Mouse (Mus musculus) cerebellum, adult 2 months (tissue): ENCODE measurements around the gene Slc5a11. TPM values are rescaled to one million over a fixed set of nuclear protein-coding genes. Genes with fewer than 3 reads are reported as not detected.

Experiments
- DNase-seq, 2 experiments: peaks; one replicate each; pipeline ENCODE4 v3.0.0; 2021
- H3K27ac ChIP-seq: fragments of 200-500 bp; 2 replicates; pipeline ENCODE4 v1.5.1; 2012; ENCODE audit warnings: low read length, control low read depth, inconsistent platforms; ENCODE audit not compliant: insufficient read depth
- H3K27me3 ChIP-seq: fragments of 200-500 bp; 2 replicates; pipeline ENCODE4 v1.6.1; 2012; ENCODE audit warnings: inconsistent platforms, mild to moderate bottlenecking, low read length, moderate library complexity; ENCODE audit not compliant: control insufficient read depth, insufficient read depth
- H3K4me1 ChIP-seq: fragments of 200-500 bp; 2 replicates; pipeline ENCODE4 v1.6.1; 2011; ENCODE audit warnings: low read length; ENCODE audit not compliant: control insufficient read depth, insufficient read depth
- H3K4me3 ChIP-seq: fragments of 200-500 bp; replicated peaks from 2 replicates; pipeline ENCODE3; 2011; ENCODE audit warnings: mild to moderate bottlenecking, low read depth, low read length, control low read depth; ENCODE audit not compliant: insufficient read depth
- CTCF ChIP-seq: fragments of 200-500 bp; IDR thresholded peaks from 2 replicates; pipeline ENCODE4 v1.5.1; 2011; ENCODE audit warnings: low read depth, mild to moderate bottlenecking, control low read depth, low read length, moderate library complexity, borderline replicate concordance; ENCODE audit not compliant: insufficient read depth
- POLR2A ChIP-seq: fragments of 200-500 bp; IDR thresholded peaks from 2 replicates; pipeline ENCODE4 v1.6.1; 2011; ENCODE audit warnings: low read length, control low read depth, borderline replicate concordance; ENCODE audit not compliant: insufficient read depth
- WGBS: fragments of 180-500 bp; shearing (Covaris S2); methylation state at CpG from one replicate; pipeline ENCODE4 v1.1.7; 2018; 5-methylcytosine and 5-hydroxymethylcytosine counted together
- polyA plus RNA-seq: library from polyadenylated mRNA; depleted of rRNA; stranded (reverse); fragments of >200 nt; gene quantifications from 2 replicates; pipeline ENCODE4 v1.2.3, GENCODE M21; 2012

The Slc5a11 gene
- polyA plus RNA-seq, 1 experiment: 3.1 TPM

DNA sequence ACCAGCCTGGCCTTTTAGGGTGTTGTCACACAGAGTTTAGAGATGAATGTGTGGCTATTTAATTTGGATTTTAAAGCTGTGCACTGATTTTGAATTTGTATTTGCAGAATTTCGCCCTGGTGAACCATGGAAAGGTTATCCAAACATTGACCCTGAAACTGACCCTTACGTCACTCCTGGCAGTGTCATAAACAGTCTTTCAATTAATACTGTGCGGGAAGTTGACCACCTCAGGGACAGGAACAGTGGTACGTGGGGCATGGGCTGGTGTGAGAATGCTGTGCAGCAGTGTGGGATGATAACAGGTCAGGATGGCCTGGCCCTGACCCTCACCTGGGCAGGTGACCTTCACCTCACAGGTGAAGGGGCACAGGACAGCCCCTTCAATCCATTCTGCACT, 27.3 kb upstream of the Slc5a11 start:
- WGBS: 92% methylated on average over 4 of the region's 4 CpGs
- TF ChIP-seq CTCF: no peak
- TF ChIP-seq POLR2A: no peak
- Histone ChIP-seq H3K27me3 (no peaks in the 10 kb centered on the region), H3K27ac (no peak overlapping the region), H3K4me1 (no peaks in the 10 kb centered on the region), H3K4me3 (no peak overlapping the region)
- DNase-seq: no peak

DNA sequence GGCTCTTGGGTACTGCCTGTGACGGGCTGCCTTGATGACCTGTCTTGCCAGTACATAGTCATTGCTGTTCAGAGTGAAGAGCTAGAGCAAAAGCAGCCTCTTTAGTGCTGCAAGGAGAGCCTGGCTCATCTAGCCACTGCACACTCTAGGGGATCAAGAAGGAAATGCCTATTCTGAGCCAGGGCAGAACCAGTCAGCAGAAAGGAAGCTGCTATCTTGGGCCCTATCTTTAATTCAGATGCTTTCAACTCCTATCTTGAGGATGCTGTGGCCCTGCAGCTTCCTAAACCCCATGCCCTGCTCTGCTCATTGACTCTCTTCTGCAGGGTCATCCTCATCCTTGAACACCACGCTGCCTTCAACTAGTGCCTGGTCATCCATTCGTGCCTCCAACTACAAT, 26.1 kb upstream of the Slc5a11 start:
- Histone ChIP-seq H3K27ac (no peak overlapping the region), H3K4me1 (no peaks in the 10 kb centered on the region), H3K4me3 (no peak overlapping the region), H3K27me3 (no peaks in the 10 kb centered on the region)
- 92% methylated on average over 3 of the region's 3 CpGs for WGBS
- no peak for TF ChIP-seq CTCF
- no peak for TF ChIP-seq POLR2A
- no peak for DNase-seq

DNA sequence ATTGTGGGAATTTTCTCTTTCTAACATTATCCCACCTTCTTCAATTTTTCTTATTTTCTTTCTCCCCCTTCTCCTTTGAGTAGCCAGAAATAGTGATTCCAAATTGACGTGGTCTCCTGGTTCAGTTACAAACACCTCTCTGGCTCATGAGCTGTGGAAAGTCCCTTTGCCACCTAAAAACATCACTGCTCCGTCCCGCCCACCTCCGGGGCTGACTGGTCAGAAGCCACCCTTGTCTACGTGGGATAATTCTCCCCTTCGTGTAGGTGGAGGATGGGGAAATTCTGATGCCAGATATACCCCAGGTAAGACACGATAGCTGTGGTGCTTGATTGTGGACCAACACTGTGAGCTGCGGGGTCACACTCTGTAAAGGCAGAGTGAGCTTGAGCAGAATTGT, 24.8 kb upstream of the Slc5a11 start:
- DNase-seq: no peak
- WGBS: 92% methylated on average over 8 of the region's 8 CpGs
- H3K4me3 ChIP-seq: no peak overlapping the region
- no peak overlapping the region for H3K27ac ChIP-seq
- no peaks in the 10 kb centered on the region for H3K27me3 ChIP-seq
- TF ChIP-seq POLR2A: no peak
- no peak for TF ChIP-seq CTCF
- H3K4me1 ChIP-seq: peaks cover 2% of the 10 kb centered on the region

DNA sequence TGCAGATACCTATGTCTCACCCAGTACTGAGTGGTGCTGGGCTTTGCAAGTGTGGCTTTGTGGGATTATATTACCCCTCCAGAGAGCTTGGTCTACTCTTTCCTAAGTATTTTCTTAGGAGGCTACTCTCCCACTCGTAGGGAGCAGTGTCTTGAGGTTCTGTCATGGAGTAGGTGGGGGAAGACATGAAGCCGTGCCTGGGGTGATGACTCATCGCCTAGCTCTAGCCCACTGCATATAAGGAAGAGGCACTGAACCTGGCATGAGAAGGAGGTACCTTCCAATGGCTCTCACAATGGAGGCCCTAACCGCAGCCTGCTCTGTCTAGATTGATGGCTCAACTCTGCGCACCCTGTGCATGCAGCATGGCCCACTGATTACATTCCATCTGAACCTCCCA, 22.8 kb upstream of the Slc5a11 start:
- 86% methylated on average over 5 of the region's 5 CpGs for WGBS
- TF ChIP-seq CTCF (no peak), POLR2A (no peak)
- Histone ChIP-seq H3K4me1 (peaks cover 4% of the 10 kb centered on the region), H3K27me3 (no peaks in the 10 kb centered on the region), H3K4me3 (no peak overlapping the region), H3K27ac (no peak overlapping the region; the same call in 1 of the 2 replicates)
- no peak for DNase-seq

DNA sequence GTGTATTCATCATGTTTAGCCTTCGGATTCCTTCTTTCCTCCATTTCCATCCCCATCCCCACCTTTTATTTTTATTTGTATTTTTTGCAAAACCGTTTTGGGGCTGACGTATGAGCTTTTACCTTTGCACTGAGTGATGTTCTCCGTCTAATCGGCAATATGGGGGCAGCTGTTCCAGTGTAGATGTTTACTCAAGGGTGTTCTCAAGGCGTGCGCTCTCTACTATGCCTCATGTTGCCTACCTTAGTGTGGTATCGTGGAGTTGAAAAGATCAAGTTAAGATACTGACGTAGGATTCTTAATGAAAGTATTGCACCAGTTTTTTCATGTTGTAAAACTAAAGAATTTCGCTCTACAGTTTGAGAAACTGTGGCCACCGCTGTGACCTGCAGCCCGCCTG, 21.4 kb upstream of the Slc5a11 start:
- H3K27me3 ChIP-seq: no peaks in the 10 kb centered on the region
- H3K27ac ChIP-seq: no peak overlapping the region
- peaks cover 4% of the 10 kb centered on the region for H3K4me1 ChIP-seq
- 95% methylated on average over 12 of the region's 12 CpGs for WGBS
- no peak overlapping the region for H3K4me3 ChIP-seq
- DNase-seq: no peak
- no peak for TF ChIP-seq POLR2A
- no peak for TF ChIP-seq CTCF

DNA sequence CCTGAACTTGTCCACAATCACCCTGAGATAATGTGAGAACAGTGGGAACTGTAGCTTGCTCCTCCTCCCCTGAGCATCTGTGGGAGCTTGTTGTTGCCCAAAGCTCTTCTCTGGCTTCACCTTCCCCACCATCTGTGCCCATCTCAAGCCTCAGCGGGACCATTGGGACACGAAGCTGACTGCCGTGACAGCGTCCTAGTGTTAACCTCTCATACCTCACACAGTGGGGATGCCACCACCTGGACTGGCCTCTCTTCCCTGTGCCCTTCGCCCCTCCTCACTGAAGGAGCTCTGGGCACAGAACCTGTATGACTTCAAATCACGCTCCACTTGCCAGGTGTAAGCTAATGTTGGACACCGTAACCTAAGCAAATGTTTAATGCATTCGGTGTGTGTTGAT, 19.9 kb upstream of the Slc5a11 start:
- WGBS: 12% methylated on average over 8 of the region's 8 CpGs
- peak; percentile 59 to 69 for DNase-seq
- TF ChIP-seq POLR2A (no peak), CTCF (no peak)
- Histone ChIP-seq H3K4me1 (peaks cover 4% of the 10 kb centered on the region), H3K4me3 (no peak overlapping the region), H3K27me3 (no peaks in the 10 kb centered on the region), H3K27ac (peak overlapping the region; percentile 5; the same call in 1 of the 2 replicates)

DNA sequence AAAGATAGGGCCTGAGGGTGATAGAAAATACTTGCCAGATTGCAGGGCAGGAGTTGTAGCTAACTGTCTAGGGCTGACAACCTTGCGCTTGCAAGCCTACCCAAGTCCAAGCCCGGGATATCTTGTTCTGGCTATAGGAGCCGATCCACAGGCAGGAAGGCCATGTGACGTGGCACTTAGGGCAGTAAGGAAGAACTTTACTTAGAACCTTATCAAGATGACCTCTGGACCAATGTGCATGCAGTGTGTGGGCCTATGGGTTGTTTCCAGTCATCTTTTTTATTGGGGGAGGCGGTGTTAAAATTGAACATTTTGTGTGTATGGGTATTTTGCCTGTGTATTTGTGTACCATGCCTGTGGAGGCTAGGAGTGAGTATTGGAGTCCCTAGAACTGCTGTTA, 18.1 kb upstream of the Slc5a11 start:
- Histone ChIP-seq H3K27me3 (no peaks in the 10 kb centered on the region), H3K4me3 (no peak overlapping the region), H3K4me1 (peaks cover 4% of the 10 kb centered on the region), H3K27ac (no peak overlapping the region)
- no peak for TF ChIP-seq POLR2A
- no peak for TF ChIP-seq CTCF
- WGBS: 90% methylated on average over 5 of the region's 5 CpGs
- no peak for DNase-seq

DNA sequence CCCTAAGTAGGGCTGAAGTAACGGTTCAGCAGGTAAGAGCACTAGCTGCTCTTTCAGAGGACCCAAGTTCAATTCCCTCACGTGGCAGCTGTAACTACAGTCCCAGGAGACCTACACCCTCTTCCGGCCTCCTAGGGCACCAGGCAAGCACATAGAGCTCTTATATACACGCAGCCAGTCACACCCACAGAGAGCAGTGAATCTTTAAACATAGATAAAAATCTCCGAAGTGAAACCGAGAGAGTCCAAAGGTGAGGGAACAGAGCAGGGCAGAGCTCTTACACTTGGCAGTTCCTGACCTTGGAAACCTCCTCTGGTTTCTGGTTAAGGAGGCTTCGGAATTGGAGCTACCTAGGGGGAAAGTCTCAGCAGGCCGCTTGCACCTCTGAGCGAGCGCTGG, 15.9 kb upstream of the Slc5a11 start:
- Histone ChIP-seq H3K4me3 (no peak overlapping the region), H3K27ac (no peak overlapping the region), H3K27me3 (no peaks in the 10 kb centered on the region), H3K4me1 (peaks cover 4% of the 10 kb centered on the region)
- DNase-seq: no peak
- TF ChIP-seq CTCF (no peak), POLR2A (no peak)
- 79% methylated on average over 10 of the region's 10 CpGs for WGBS
